Mouse (Mus musculus) forebrain, embryonic 14.5 days (tissue): ENCODE results near the gene Nudt22. TPM values are rescaled to one million over a fixed set of nuclear protein-coding genes. Genes with fewer than 3 reads are reported as not detected.

Source experiments
- ATAC-seq: fragments of 200-750 bp; cut with Nextera tagmentation; 2 replicates; pipeline ENCODE4 v1.8.0; 2017; ENCODE audit warnings: mild to moderate bottlenecking, moderate library complexity
- DNase-seq: peaks from one replicate; pipeline ENCODE4 v3.0.0-alpha.2; 2015; ENCODE audit warnings: low spot score
- H3K27ac ChIP-seq: fragments of 300-500 bp; sonication (generic); 2 replicates; pipeline ENCODE4 v1.5.1; 2014; ENCODE audit warnings: low read depth, mild to moderate bottlenecking, control low read depth, low read length, moderate library complexity
- H3K27me3 ChIP-seq: fragments of 300-500 bp; sonication (generic); replicated peaks from 2 replicates; pipeline ENCODE4 v1.6.1; 2014; ENCODE audit warnings: low read length, control low read depth, mixed read lengths; ENCODE audit not compliant: control insufficient read depth, insufficient read depth
- H3K36me3 ChIP-seq: fragments of 300-500 bp; sonication (generic); 2 replicates; pipeline ENCODE4 v1.6.1; 2014; ENCODE audit warnings: low read length, control low read depth; ENCODE audit not compliant: control insufficient read depth, insufficient read depth
- H3K4me1 ChIP-seq: fragments of 300-500 bp; sonication (generic); 2 replicates; pipeline ENCODE4 v1.6.1; 2014; ENCODE audit warnings: antibody characterized with exemption, low read length, control low read depth; ENCODE audit not compliant: control insufficient read depth, insufficient read depth
- H3K4me2 ChIP-seq: fragments of 300-500 bp; sonication (generic); 2 replicates; pipeline ENCODE4 v1.6.1; 2014; ENCODE audit warnings: mild to moderate bottlenecking, control low read depth, low read length
- H3K4me3 ChIP-seq: fragments of 300-500 bp; sonication (generic); 2 replicates; pipeline ENCODE4 v1.5.1; 2014; ENCODE audit warnings: low read depth, low read length, control low read depth
- H3K9ac ChIP-seq: fragments of 300-500 bp; sonication (generic); 2 replicates; pipeline ENCODE4 v1.6.1; 2014; ENCODE audit warnings: mild to moderate bottlenecking, low read length, control low read depth, moderate library complexity
- H3K9me3 ChIP-seq: fragments of 300-500 bp; sonication (generic); replicated peaks from 2 replicates; pipeline ENCODE4 v1.6.1; 2016; ENCODE audit warnings: low read length, control low read depth, mixed read lengths; ENCODE audit not compliant: control insufficient read depth
- WGBS: fragments of 180-500 bp; shearing (Covaris S2); extraction: QIAGEN DNeasy Blood & Tissue Kit; methylation state at CpG from one replicate; pipeline ENCODE4 v1.1.7; 2014; 5-methylcytosine and 5-hydroxymethylcytosine counted together
- polyA plus RNA-seq: library from polyadenylated mRNA; unstranded; fragments of >200 nt; fragmentation: Nextera tagmentation; extraction: Ambion mirVana; gene quantifications from 2 replicates; pipeline ENCODE4 v1.2.1, GENCODE M21; 2014

Nudt22 gene
- polyA plus RNA-seq, 1 experiment from 2014 or later = 21.2 TPM

GRCm38 (mm10) chr19:7006892-7007593 lies 11.1 kb upstream of the Nudt22 start:
- Histone ChIP-seq H3K27ac (no peak overlapping the region), H3K9me3 (no peaks in the 10 kb centered on the region), H3K27me3 (no peaks in the 10 kb centered on the region), H3K4me3 (no peak overlapping the region), H3K4me2 (no peak overlapping the region), H3K4me1 (no peaks in the 10 kb centered on the region), H3K36me3 (no peaks in the 10 kb centered on the region), H3K9ac (no peak overlapping the region)
- DNase-seq = no peak
- 90% methylated on average over 8 of the region's 9 CpGs for WGBS
- ATAC-seq = no peak

DNA sequence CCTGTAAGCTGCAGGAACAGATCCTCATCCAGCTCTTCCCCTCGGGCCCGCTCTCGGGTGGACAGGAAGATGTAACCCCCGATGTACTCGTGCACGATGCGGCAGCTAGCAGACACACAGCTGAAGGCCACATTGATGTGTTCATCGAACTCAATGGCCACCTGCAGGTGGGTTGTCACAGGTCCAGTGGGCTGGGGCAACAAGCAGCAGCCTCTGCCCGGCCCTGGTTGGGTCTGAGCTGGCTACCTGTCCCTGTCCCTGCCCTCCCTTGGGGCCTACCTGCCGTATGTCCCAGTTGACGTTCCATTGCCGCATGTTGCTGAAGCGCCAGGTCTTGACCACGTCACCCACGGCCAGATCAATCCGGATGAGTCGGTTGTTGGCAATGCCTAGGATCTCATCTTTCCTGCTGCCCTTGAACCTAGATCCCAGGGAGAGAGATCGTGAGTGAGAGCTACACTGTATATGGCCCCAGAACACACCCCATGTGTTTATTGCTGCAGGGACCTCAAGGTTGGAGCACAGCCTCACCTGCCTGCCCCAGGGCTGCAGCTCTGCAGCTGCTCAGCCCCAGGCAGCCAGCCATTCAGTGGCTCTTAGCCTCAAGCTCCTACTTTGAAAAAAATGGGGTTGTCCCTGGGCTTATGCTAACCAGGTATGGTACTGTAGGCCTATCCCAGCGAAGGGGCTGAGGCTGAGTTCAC lies 3.6 kb upstream of the Nudt22 start:
- DNase-seq = no peak
- no peak overlapping the region for H3K27ac ChIP-seq
- 93% methylated on average over 19 of the region's 19 CpGs for WGBS
- no peak overlapping the region for H3K4me3 ChIP-seq
- no peak overlapping the region for H3K4me2 ChIP-seq
- ATAC-seq = no peak
- H3K27me3 ChIP-seq = no peaks in the 10 kb centered on the region
- no peaks in the 10 kb centered on the region for H3K9me3 ChIP-seq
- no peak overlapping the region for H3K9ac ChIP-seq
- H3K4me1 ChIP-seq = peaks cover 16% of the 10 kb centered on the region
- H3K36me3 ChIP-seq = peaks cover 16% of the 10 kb centered on the region

- H3K9me3 ChIP-seq = no peaks in the 10 kb centered on the region
These were observed 1.9 kb upstream of the Nudt22 start for GRCm38 (mm10) chr19:6997721-6998290.

GRCm38 (mm10) chr19:6995255-6995991 lies 494 bp downstream of the Nudt22 start:
- no peak for ATAC-seq
- Histone ChIP-seq H3K4me3 (peak overlapping the region; percentile 57), H3K9ac (peak overlapping the region; percentile 75), H3K36me3 (peaks cover 15% of the 10 kb centered on the region), H3K4me1 (peaks cover 24% of the 10 kb centered on the region), H3K4me2 (peak overlapping the region; percentile 86), H3K27ac (no peak overlapping the region), H3K9me3 (no peaks in the 10 kb centered on the region), H3K27me3 (no peaks in the 10 kb centered on the region)
- WGBS = 54% methylated on average over 20 of the region's 21 CpGs
- no peak for DNase-seq

More at GRCm38 (mm10) chr19:6997721-6998290, 1.9 kb upstream of the Nudt22 start:
- Histone ChIP-seq H3K27ac (no peak overlapping the region), H3K27me3 (no peaks in the 10 kb centered on the region), H3K9ac (no peak overlapping the region), H3K4me2 (no peak overlapping the region), H3K4me3 (no peak overlapping the region), H3K4me1 (peaks cover 20% of the 10 kb centered on the region), H3K36me3 (peaks cover 16% of the 10 kb centered on the region)
- DNase-seq (no peak), ATAC-seq (no peak)
- 86% methylated on average over 9 of the region's 9 CpGs for WGBS

DNA sequence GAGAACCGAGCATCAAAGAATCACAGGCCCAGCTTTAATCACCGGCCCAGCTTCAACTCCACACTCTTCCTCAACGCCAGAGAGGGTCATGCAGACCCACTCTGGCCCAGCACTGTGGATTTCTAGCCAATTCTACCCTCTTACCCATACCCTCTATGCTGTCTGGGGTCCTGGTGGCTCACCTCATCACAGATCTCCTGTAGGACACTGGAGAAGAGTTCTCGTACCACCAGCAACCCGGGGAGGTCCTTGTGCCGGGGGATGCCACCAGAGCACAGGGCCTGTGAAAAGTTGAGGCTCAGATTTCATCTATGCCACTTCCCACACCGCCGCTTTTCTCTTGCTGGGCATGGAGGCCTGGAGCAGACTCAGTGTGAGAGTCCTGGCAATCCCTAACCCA lies 1.4 kb downstream of the Nudt22 start:
- Histone ChIP-seq H3K9me3 (no peaks in the 10 kb centered on the region), H3K9ac (no peak overlapping the region), H3K4me2 (no peak overlapping the region), H3K36me3 (peaks cover 6% of the 10 kb centered on the region), H3K27ac (no peak overlapping the region), H3K4me3 (no peak overlapping the region), H3K4me1 (peaks cover 24% of the 10 kb centered on the region), H3K27me3 (no peaks in the 10 kb centered on the region)
- 87% methylated on average over 8 of the region's 8 CpGs for WGBS
- ATAC-seq = no peak
- DNase-seq = no peak

- Histone ChIP-seq H3K27me3 (no peaks in the 10 kb centered on the region), H3K9me3 (no peaks in the 10 kb centered on the region), H3K4me3 (no peak overlapping the region), H3K27ac (no peak overlapping the region), H3K4me2 (no peak overlapping the region), H3K36me3 (peaks cover 1% of the 10 kb centered on the region), H3K4me1 (peaks cover 24% of the 10 kb centered on the region), H3K9ac (no peak overlapping the region)
- ATAC-seq (no peak), DNase-seq (no peak)
- 82% methylated on average over 8 of the region's 8 CpGs for WGBS
These were observed 1.9 kb downstream of the Nudt22 start for GRCm38 (mm10) chr19:6994002-6994401.

DNA sequence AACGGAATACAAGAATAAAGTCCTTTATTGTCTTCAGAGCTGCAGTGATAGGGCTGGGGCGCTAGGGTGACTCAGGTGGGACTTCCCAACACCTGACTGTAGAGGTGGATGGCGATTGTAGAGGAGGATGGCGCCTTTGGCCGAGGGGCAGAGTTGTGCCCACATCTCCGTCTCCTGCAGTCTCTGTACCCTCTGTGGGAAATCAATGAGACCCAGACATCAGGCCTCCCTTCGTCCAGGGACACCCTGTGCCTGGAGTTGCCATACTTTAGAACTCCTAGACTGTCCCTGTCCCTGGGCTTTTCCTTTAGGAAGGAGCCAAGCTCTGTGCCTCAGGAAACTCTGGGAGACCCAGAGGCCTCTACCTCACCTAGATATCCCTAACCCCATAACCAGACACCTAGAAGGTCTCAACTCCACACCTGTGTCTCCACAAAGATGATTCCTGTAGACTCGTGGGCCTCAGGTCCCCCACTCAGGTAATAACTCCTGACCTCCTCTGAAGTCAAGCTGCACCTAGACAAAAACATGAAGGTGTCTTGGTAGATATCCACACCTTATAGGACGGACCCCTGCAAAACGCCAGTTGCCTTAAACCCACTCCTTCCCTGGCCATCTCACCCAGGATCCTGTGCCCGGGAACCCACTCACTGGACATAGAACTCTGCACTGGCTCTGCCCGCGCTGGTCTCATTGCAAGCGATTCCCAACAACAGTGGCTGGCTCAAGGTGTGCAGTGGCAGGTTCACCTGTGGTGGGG lies 2.7 kb downstream of the Nudt22 start:
- ATAC-seq (no peak; the same call in 1 of the 2 replicates), DNase-seq (no peak)
- Histone ChIP-seq H3K4me3 (peak overlapping the region; percentile 45), H3K4me1 (peaks cover 25% of the 10 kb centered on the region), H3K9ac (peak overlapping the region; percentile 75), H3K36me3 (no peaks in the 10 kb centered on the region), H3K4me2 (peak overlapping the region; percentile 66), H3K27me3 (no peaks in the 10 kb centered on the region), H3K9me3 (no peaks in the 10 kb centered on the region), H3K27ac (peak overlapping the region; percentile 16; the same call in 1 of the 2 replicates)
- 57% methylated on average over 14 of the region's 14 CpGs for WGBS
